Mouse (Mus musculus): Measurements from ENCODE around the gene S100pbp. TPM values are rescaled to one million over a fixed set of nuclear protein-coding genes. Genes with fewer than 3 reads are reported as not detected.
"Not testable (repeated sequence)": the region's sequence is repeated elsewhere in the genome, so short reads cannot be mapped to it uniquely, and the experiment has no call there.

Gene S100pbp
- total RNA-seq, 2 experiments from 2014 or later: 13.2 to 42.6 TPM

DNA sequence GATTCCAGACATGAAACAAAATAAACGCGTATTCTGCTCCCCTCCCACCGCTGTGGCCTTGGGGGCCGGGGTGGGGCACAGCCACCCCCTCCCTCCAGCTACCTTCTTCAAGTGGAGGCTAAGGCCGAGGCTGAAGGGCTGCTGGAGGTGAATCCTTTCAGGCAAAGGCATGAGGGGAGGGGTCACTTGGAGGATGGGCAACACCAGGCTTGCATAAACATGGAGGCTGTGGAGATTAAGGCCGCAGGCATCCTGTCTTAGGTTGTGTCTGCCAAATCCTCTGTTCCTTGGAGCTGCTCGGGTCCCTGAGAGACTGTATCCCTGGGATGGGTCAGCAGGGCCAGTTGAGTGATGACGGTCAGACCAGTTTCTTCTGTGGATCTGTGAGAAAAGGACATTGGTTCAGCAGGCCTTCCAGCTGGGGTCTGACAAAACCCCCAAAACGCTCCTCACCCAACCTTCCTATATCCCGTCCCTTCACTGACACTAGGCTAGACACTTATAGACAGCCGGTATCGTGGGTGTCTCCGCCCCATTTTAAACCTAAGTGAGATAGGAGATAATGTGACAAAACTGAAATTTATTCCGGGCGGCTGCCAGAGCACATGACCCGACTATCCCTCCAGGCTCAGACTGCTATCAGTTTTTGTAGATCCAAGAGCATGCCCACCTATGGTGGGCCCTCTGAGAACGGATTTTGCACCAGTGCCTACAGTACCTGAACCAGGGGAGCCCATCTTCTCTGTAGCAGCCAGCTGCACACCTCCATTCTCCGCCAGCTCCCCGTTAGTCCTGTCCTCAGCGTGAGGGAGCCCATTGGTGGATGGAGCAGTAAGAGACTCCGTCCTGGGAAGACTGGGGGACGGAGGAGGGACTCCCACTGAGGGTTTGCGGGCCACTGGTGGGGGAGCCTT, 31.8 kb upstream of the S100pbp start:
- peak; percentile 26; the same call in 1 of the 2 replicates for ATAC-seq (replicated peaks; ENCODE audit: poor library complexity)

DNA sequence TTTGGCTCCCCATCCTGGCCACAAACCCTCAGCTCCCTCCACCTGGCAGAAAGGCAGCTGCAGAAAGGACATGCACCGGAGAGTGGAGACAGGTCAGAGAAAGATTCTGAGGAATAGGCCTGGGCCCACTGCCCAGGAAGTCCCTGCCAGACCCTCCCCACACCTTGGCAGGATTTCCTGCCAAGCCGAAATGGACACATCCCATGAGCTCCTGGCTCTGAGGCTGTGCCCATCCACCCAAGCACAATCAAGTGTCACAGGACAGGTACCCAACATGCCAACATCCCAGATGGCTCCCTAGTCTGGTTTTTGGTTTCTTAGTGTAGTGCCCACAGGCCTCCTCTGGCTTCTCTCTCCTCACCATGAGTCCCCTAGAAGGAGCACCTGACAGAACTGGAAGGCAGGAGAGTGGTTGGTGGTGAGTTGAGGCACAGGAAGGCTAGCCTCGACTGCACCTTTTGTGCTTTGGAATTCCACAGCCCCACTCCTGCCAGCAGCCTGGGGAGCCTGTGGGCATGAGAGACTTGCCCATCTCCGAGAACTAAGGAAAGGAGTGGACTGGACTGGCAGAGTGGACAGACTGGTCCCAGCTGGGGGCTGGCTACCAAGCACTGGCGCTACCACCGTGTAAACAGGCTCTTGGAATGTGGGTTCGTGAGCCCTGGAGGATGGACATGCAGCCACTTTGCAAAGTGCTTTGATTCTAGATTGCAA, 31.0 kb upstream of the S100pbp start:
- no peak for ATAC-seq (replicated peaks; ENCODE audit: poor library complexity)

DNA sequence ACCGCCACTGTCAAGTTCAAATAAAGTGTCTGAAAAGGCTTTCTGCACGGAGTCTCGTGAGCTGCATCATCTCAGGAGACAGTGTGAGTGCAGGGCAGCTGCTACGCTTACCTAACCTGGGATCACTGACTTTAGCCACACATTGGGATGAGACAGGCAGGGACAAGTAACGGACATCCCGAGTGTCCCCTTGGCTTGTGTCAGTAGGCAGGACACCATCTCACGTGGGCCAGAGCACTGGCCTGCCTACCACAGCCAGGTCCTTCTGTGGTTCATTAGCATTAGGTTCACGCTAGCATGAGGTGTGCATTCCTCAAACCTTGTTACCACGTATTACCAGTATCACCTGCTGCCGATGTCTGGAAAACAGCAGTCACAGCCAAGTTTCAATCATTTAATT, 29.7 kb upstream of the S100pbp start:
- ATAC-seq (replicated peaks; ENCODE audit: poor library complexity): no peak

DNA sequence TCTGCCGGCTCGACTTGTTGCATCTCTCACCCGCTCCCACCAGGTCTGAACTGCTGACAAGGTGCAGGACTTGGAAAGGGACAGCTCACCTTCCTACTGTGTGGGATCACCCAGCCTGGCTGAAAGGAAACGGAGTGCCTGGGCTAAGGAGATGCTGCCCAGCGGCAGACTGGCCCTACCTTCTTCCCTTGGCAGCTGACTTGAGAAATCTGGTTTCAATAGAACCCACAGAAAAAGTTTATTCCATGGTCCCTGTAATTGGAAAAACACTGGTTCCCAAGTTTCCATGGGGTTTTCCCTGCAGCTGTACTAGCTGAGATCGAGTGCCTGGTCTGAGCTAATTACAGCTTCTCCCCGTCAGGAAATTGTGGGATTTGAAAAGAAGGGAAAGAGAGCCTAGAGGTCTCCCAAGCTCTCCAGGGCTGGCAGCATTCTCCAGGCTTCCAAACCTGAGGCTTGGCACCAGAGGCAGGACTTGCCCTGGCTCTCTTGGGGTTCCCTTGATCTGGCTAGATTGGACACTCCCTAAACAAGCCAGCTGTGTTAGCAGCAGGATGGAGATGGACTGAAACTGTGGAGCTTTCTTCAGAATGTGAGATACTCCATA, 29.1 kb upstream of the S100pbp start:
- ATAC-seq (replicated peaks; ENCODE audit: poor library complexity): no peak

DNA sequence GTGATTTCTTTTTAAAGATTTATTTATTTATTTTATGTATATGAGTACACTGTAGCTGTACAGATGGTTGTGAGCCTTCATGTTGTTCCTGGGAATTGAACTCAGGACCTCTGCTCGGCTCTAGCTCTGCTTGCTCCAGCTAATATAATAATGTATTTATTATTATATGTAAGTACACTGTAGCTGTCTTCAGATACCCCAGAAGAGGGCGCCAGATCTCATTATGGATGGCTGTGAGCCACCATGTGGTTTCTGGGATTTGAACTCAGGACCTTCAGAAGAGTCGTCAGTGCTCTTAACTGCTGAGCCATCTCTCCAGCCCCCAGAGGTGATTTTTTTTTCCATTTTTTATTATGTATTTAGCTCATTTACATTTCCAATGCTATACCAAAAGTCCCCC, 23.0 kb upstream of the S100pbp start:
- not testable (repeated sequence) for ATAC-seq (replicated peaks; ENCODE audit: poor library complexity)

DNA sequence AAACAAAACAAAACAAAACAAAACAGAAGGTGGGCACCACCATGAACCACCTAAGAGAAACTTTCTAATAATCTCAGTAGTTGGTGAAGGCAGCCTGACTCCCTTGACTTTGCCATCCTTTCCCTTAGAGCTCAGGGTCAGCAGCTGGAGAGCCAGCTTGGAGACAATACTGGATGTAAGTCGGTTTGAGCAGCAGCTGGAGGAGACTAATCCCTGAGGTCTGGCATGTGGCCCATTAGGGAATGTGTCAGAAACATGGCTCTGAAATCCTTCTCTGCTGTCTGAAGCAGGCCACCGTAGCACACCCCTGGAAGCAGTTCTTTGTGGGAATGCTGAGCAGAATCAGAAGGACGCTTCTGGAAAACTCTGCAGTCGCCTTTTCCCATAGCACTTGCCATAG, 21.9 kb upstream of the S100pbp start:
- no peak for ATAC-seq (replicated peaks; ENCODE audit: poor library complexity)

DNA sequence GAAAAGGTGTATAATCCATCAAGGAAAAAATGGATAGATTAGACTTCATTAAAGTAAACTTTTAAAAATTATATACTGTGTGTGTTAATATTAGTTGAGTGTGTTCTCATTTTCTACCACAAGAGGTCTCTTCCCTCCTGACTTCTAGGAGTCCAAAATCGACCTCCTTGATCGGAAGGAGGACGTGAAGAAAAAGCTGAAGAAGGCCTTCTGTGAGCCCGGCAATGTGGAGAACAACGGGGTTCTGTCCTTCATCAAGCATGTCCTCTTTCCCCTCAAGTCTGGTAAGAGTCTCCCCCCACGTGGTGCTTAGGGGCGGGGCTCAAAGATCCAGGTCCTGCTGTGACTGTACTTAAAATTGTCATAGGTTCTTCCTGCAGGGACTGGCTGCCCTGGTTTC, 20.0 kb upstream of the S100pbp start:
- ATAC-seq (replicated peaks; ENCODE audit: poor library complexity): peak; percentile 52

DNA sequence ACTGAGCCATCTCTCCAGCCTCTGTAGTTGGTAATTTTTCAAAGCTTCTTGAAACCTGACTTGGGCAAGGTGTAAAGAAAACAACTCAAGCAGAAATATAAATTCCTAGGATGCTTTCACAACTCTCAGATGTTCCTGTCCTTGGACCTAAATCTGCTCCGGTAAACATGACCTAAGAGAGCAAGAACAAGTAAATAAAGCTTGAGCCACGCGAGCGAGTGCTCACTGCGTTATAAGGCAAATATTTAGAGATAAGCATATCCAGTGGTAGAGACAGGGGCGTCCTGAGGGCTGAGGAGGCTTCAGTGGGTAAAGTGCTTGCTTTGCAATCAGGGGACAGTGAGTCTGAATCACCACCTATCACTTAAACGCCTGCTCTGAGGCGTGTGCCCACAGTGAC, 17.3 kb upstream of the S100pbp start:
- no peak for ATAC-seq (replicated peaks; ENCODE audit: poor library complexity)

DNA sequence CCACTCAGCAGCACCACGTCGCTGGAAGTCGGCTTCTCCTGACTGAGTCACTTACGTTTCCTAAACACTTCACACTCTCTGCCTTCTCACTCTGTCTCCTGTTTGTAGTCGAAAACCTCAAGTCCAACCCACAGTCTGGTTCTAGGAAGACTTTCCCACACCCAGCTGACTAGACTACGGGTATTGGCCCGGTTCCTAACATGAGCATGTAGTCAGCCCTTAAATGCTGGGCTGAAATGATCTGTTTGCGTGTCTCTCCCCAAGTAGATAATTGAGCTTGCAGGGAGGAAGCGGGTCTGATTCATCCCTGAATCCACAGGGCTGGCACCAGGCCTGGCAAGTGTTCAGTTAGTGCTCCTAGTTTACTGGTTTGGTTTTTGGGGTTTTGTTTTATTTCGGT, 15.1 kb upstream of the S100pbp start:
- no peak for ATAC-seq (replicated peaks; ENCODE audit: poor library complexity)

DNA sequence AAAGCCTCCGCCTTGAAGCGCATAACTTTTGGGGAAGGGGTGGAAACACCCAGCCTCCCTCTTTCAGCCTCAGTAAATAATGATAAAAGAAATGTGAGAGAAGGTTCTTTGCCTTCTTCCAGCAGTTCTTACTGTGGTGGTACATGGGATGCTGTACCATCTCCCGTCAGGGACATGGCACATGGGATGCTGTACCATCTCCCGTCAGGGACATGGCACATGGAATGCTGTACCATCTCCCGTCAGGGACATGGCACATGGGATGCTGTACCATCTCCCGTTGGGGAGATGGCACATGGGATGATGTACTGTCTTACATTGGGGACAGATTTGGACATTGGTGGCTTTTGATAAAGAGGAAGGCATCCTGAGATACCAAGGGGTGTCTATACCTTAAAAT, 8.0 kb upstream of the S100pbp start:
- no peak for ATAC-seq (replicated peaks; ENCODE audit: poor library complexity)

DNA sequence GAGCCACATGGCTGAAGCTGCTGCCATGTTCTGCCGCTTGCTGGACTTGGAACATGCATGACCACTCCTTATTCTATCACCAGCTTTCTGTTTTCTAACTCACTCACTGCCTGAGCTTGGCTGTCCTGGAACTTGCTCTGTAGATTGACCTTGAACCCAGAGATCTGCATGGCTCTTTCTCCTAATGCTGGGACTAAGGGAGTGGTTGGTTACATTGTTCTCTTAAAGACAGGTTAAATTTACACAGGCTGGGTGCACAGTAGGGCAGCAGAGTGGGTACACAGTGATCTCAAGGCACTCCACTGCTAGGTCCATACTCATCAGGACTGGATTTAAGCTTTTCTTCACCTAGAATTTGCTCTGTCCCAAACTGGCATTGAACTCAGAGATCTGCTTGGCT, 4.8 kb upstream of the S100pbp start:
- ATAC-seq (replicated peaks; ENCODE audit: poor library complexity): no peak

DNA sequence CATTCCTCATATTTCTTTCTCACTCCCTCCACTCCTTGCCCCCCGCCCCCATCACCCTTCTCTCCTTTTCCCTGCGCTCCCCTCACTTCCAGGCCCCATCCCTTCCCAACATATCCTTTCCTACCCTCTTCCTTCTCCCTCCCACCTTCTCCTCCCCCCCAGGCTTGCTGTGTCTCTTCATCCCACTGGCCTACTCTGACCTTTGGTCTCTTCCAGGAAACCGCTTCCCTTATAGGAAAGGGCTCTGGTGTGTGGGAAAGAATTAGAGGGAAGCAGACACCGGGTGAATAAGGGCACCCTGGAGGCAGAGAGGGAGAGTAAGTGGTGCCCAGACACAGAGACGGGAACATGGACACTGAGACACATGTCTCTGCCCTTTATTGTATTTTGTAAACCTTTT, 2.2 kb upstream of the S100pbp start:
- no peak for ATAC-seq (replicated peaks; ENCODE audit: poor library complexity)

DNA sequence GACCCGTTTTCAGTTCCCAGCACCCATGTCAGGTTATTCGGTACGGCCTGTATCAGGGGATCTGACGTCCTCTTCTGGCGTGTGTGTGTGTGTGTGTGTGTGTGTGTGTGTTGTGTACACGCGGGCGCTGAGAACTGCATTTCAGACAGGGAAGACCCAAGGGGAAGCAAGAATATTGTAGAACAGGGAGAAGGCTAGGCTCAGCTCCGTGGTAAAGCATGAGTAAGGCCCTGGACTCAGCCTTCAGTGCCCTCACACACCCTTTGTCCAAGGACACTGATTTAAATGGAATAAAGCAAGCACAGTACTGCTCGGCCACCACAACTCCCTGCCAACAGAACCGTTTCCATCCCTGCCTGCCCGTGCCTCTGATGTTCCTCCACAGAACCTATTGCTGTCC, 1.0 kb upstream of the S100pbp start:
- ATAC-seq (replicated peaks; ENCODE audit: poor library complexity): peak; percentile 3; the same call in 1 of the 2 replicates

DNA sequence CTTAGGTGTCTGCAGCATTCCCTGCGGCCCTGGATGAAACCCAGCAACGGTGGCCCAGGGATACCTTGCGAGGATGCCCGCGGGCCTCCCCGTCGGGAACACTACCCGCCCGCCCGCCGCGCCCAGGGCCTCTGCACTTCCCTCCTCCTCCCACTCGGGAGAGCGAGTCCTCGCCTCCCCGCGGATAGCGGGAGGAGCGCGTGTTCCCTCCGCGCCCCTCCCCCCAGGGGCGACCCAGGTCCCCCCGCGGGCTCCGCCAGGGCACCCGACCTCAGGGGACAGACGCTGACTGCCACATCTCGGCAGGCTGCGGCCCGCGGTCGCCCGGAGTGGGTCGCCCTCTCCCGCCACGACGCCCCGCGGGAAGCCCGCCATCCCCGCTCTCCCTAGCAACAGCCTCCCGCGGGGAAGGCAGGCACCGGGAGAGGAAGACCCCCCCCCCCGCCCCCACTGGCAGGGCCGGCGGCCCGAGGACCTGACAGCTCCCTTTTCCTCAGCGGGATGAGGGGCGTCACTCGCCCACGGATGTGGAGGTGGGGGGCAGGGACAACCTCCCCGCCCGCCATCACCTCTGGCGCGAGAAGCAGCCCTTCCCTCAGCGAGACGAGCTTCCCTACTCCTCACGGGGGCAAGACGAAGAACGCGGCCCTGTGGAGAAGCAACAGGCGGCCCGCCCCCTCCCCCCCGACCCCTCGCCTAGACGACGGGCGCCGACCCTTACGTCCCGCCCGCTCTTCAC, 555 bp downstream of the S100pbp start:
- ATAC-seq (replicated peaks; ENCODE audit: poor library complexity): no peak

DNA sequence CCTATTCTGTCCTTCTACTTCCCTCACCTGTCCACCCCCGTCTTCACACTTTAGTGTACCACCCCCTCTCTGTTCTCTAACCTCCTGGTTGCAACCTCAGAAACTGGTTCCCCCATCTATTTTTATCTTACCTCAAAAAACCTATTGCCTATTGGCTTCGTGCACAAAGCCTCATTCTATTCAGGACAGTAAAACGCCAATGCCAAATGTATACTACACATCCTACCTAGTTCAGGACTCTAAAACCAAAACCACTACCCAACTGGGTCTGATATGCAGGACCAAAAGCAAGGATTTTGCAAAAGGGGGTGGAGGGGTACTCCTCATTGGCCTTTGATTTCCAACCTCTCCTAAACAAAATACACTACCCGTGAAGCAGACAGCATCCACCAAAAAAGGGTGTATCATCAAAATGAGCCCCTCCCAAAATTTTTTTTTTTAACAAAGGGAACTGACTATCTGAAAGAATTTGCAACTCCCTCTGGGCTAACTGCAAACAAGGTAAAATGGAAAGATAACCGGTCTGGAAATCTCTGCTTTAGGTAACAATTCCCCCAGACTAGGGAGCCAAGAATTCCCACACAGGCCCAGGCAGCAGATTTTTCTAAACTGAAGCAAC, 1.4 kb downstream of the S100pbp start:
- no peak for ATAC-seq (replicated peaks; ENCODE audit: poor library complexity)

DNA sequence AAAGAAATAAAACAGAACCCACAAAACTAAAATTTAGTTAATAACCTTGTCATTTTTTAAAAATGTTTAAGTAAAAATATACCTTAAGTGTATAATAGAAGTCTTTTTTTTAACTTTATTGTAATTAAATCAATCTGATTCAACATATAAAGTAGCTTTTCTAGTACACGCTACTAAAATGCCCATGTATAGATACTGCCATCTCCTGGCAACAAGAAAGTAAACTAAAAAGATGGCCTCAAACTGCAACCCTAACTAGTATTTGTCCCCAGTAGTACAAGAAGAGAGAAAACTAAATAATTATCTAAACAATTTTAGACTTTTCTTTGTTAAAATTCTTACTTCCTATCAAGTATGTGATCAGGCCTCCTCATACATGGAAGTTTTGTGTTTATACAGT, 10.0 kb downstream of the S100pbp start:
- ATAC-seq (replicated peaks; ENCODE audit: poor library complexity): 0 out of 2 replicates have a peak, but pooled peaks have one; percentile 39

DNA sequence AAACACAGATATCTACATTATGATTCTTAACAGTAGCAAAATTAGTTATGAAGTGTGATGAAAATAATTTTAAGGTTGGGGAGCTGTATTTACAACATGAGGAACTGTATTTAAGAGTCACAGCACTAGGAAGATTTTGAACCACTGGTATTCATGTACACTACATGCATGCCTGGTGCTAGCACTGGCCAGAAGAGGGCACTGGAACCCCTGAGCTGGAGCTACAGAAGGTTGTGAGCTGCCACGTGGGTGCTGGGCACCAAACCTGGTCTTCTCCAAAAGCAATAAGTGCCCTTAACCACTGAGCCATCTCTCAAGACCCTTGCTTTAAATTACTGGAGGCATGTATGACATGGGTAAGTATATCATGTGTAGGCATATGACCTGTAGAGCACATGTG, 17.0 kb downstream of the S100pbp start:
- no peak for ATAC-seq (replicated peaks; ENCODE audit: poor library complexity)

DNA sequence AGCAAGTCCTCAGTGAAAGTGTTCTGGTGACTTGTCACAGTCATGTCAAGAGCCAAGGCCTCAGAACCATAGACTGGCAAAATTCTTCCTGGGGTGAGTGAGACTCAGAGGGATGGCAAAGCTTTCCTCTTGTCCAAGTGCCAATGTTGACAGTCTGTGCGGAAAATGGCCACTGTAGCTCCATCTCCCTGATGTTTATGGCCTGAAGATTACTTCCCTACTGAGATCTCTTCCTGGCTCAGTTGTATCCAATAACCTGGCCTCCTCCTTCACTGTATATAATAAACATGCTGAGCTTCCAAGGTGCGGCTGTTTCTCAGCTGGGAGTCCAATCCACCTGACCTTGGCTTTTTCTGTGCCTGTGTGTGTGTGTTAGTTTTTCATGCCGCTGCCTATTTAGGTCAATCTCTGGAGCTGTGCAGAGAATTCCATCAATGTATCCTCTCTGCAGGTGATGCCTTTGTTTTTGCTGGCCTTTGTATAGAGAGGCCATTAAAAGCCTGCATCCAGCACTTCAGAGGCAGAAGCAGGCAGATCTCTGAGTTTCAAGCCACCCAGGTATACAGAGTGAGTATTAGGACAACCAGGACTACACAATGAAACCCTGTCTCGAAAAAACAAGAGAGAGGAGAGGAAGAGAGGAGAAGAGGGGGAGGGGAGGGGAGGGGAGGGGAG, 27.8 kb downstream of the S100pbp start:
- ATAC-seq (replicated peaks; ENCODE audit: poor library complexity): no peak

DNA sequence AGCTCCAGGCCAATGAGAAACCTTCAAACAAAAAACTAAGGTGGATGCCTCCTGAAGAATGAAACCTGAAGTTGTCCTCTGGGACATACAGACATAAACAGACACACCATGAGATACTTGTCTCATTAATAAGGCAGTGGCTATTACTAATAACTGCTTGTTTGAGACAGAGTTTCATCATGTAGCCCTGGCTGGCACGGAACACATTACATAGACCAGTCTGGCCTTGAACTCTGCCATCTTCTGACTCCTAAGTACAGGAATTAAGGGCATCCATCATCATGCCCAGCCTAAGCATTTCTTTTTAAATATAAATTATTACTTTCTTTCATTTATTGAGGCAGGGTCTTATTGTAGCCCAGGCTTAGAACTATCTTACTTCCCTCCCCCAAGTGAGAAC, 28.5 kb downstream of the S100pbp start:
- ATAC-seq (replicated peaks; ENCODE audit: poor library complexity): no peak

DNA sequence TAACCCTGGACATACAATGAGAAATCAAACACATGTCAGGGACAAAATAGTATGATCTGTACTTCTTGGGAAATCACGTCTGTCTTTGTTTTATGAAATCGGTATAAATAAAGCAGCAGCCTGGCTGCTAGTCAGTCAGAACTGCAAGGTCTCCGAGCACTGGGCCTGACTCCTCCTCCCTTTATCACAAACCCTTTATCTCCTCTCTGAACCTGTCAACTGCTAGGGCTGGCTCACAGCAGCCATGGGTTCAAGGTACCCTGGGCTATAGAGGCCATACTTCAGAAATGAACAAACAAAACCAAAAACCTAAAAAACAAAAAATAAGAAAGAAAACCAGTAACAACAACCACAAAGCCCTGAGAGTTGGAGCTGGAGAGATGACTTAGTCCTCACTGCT, 31.0 kb downstream of the S100pbp start:
- peak; percentile 95 for ATAC-seq (replicated peaks; ENCODE audit: poor library complexity)
